Comparison of ENCODE assay signal across 29 mouse cellular contexts in the genomic region with DNA sequence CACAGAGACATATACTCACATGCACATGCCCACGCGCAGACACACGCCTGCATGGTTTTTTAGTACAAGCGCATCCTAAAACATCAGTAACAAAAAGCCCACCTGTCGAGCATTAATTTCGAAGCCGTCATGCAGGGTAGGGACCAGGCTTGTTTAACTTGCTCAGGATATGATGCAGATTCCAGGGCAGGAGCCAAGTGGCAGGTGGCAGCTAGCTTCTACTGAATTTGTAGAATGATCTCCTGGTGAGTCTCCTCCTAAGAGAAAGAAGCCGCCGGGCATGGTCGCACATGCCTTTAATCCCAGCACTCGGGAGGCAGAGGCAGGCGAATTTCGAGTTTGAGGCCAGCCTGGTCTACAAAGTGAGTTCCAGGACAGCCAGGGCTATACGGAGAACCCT. TPM values are rescaled to one million over a fixed set of nuclear protein-coding genes. Genes with fewer than 3 reads are reported as not detected.
DNase-seq lines count a peak whose midpoint lies in the region; ATAC-seq and TF ChIP-seq lines count a peak whose summit lies in the region.
"Had no signal": no experiment of that assay in that cellular context is flagged by ENCODE, and none has a peak within 500 bp of the region (broad histone marks: within the 10 kb centered on the region; RNA-seq: fewer than 3 reads in every experiment).

No protein-coding gene starts in this region.

- no peak overlapping the region for H3K9ac ChIP-seq in midbrain, embryonic 11.5 days (ENCODE audit: low read length)
- H3K9ac ChIP-seq in midbrain, embryonic 16.5 days (ENCODE audit: low read depth, low read length), result no peak overlapping the region
- H3K9ac ChIP-seq: embryonic facial prominence, embryonic 13.5 days; embryonic facial prominence, embryonic 15.5 days; forebrain, embryonic 12.5 days had no signal

- no peak for TF ChIP-seq CTCF in cerebellum, adult 2 months (IDR thresholded peaks at IDR 0.05; ENCODE audit: borderline replicate concordance, insufficient read depth, low read depth, low read length)

- peaks cover 45% of the 10 kb centered on the region for H3K4me1 ChIP-seq in cerebellum, adult 2 months (ENCODE audit: control insufficient read depth, insufficient read depth, low read length)
- H3K4me1 ChIP-seq in midbrain, embryonic 11.5 days (ENCODE audit: control insufficient read depth, insufficient read depth, low read length), result peaks cover 6% of the 10 kb centered on the region; the same call in 1 of the 2 replicates
- no peaks in the 10 kb centered on the region for H3K4me1 ChIP-seq in midbrain, embryonic 16.5 days (ENCODE audit: control insufficient read depth, insufficient read depth, low read length)
- H3K4me1 ChIP-seq: embryonic facial prominence, embryonic 13.5 days; embryonic facial prominence, embryonic 15.5 days had no signal

- DNase-seq in cerebellum, adult 11-12 months, result peak; percentile 47
- no peak for DNase-seq in cerebellum, adult 9-10 months
- peak; percentile 50 to 67 for DNase-seq in cerebellum, adult 2 months
- no peak for DNase-seq in cerebellum, adult 11 months
- DNase-seq in cerebellum, postnatal 25 days, result peak; percentile 57 to 63
- DNase-seq in cerebellum, postnatal 4 days (ENCODE audit: low spot score in 2 of 2), result no peak
- peak; percentile 37 for DNase-seq in midbrain, embryonic 11.5 days (ENCODE audit: low spot score, missing footprints)
- DNase-seq: adrenal gland, adult 8-10 months; adrenal gland, postnatal 14 days; adrenal gland, postnatal 36 days; B cell, adult 2 months; embryo, embryonic 11 days; gastrocnemius, adult 2 months had no signal

- WGBS in cerebellum, adult 2 months, result 38% methylated on average over 14 of the region's 14 CpGs
- 92% methylated on average over 14 of the region's 14 CpGs for WGBS in midbrain, embryonic 11.5 days
- WGBS in midbrain, embryonic 16.5 days, result 92% methylated on average over 14 of the region's 14 CpGs

- no peaks in the 10 kb centered on the region for H3K9me3 ChIP-seq in midbrain, embryonic 11.5 days (ENCODE audit: control insufficient read depth, low read length)
- H3K9me3 ChIP-seq in midbrain, embryonic 16.5 days (replicated peaks; ENCODE audit: control insufficient read depth, low read length, poor library complexity, severe bottlenecking), result no peaks in the 10 kb centered on the region
- H3K9me3 ChIP-seq: embryonic facial prominence, embryonic 13.5 days; embryonic facial prominence, embryonic 15.5 days; forebrain, embryonic 12.5 days; G1E had no signal

- H3K4me2 ChIP-seq in midbrain, embryonic 11.5 days, result no peak overlapping the region
- no peak overlapping the region for H3K4me2 ChIP-seq in midbrain, embryonic 16.5 days (ENCODE audit: low read length)
- H3K4me2 ChIP-seq: embryonic facial prominence, embryonic 13.5 days; embryonic facial prominence, embryonic 15.5 days; forebrain, embryonic 12.5 days had no signal

- no peaks in the 10 kb centered on the region for H3K27me3 ChIP-seq in cerebellum, adult 2 months (ENCODE audit: control insufficient read depth, insufficient read depth, low read length)
- no peaks in the 10 kb centered on the region for H3K27me3 ChIP-seq in midbrain, embryonic 11.5 days (ENCODE audit: control insufficient read depth, insufficient read depth, low read length)
- no peaks in the 10 kb centered on the region for H3K27me3 ChIP-seq in midbrain, embryonic 16.5 days (ENCODE audit: control insufficient read depth, insufficient read depth, low read depth, low read length)
- H3K27me3 ChIP-seq: CH12.LX; embryonic facial prominence, embryonic 13.5 days; embryonic facial prominence, embryonic 15.5 days; forebrain, embryonic 12.5 days; Patski had no signal

- TF ChIP-seq POLR2A in cerebellum, adult 2 months (IDR thresholded peaks at IDR 0.05; ENCODE audit: borderline replicate concordance, insufficient read depth, low read length), result no peak

- no peak overlapping the region for H3K4me3 ChIP-seq in cerebellum, adult 2 months (replicated peaks; ENCODE audit: insufficient read depth, low read depth, low read length)
- H3K4me3 ChIP-seq in midbrain, embryonic 11.5 days (ENCODE audit: low read depth, low read length), result no peak overlapping the region
- no peak overlapping the region for H3K4me3 ChIP-seq in midbrain, embryonic 16.5 days (ENCODE audit: low read depth, low read length)
- H3K4me3 ChIP-seq: embryonic facial prominence, embryonic 13.5 days; embryonic facial prominence, embryonic 15.5 days; erythroblast, embryonic 14.5 days; forebrain, embryonic 10.5 days; forebrain, embryonic 12.5 days; gastrocnemius, adult 2 months had no signal

- no peak overlapping the region for H3K27ac ChIP-seq in cerebellum, adult 2 months (ENCODE audit: insufficient read depth, low read length)
- H3K27ac ChIP-seq in midbrain, embryonic 11.5 days (ENCODE audit: low read depth, low read length), result no peak overlapping the region
- H3K27ac ChIP-seq in midbrain, embryonic 16.5 days (ENCODE audit: low read length), result no peak overlapping the region
- H3K27ac ChIP-seq: embryonic facial prominence, embryonic 13.5 days; embryonic facial prominence, embryonic 15.5 days; forebrain, embryonic 10.5 days; forebrain, embryonic 12.5 days; gastrocnemius, adult 2 months had no signal

- no peak for ATAC-seq in midbrain, embryonic 11.5 days (ENCODE audit: low FRiP score)
- ATAC-seq in midbrain, embryonic 16.5 days, result no peak
- ATAC-seq: activated CD4-positive, CD25-positive, alpha-beta regulatory T cell, adult 4 months; CD4-positive, CD25-positive, alpha-beta regulatory T cell, adult 4 months; forebrain, embryonic 14.5 days; forebrain, embryonic 16.5 days; Patski had no signal

- peaks cover 7% of the 10 kb centered on the region for H3K36me3 ChIP-seq in midbrain, embryonic 11.5 days (ENCODE audit: control insufficient read depth, insufficient read depth, low read length)
- peaks cover 29% of the 10 kb centered on the region for H3K36me3 ChIP-seq in midbrain, embryonic 16.5 days (ENCODE audit: control insufficient read depth, insufficient read depth, low read length)

RNA-seq across cellular contexts. Expression of a gene that starts 15.5 kb away (rescaled TPM):
- 66.3 and 72.1 TPM in 2 replicates for polyA plus RNA-seq in cerebellum, adult 2 months (2012; rRNA removed)
- polyA plus RNA-seq in midbrain, embryonic 11.5 days (2014; fragmentation: Nextera tagmentation; extraction: Ambion mirVana), result 106 and 111 TPM in 2 replicates
- 75.3 and 83.6 TPM in 2 replicates for polyA plus RNA-seq in midbrain, embryonic 16.5 days (2015; fragmentation: Nextera tagmentation; extraction: Ambion mirVana)

RNA-seq across cellular contexts. Expression of a gene that starts 15.6 kb away (rescaled TPM):
- 3.2 and 4.3 TPM in 2 replicates for polyA plus RNA-seq in cerebellum, adult 2 months (2012; rRNA removed)
- polyA plus RNA-seq in midbrain, embryonic 11.5 days (2014; fragmentation: Nextera tagmentation; extraction: Ambion mirVana), result 2.2 and 2.7 TPM in 2 replicates
- polyA plus RNA-seq in midbrain, embryonic 16.5 days (2015; fragmentation: Nextera tagmentation; extraction: Ambion mirVana), result 1.6 and 3.2 TPM in 2 replicates

RNA-seq across cellular contexts. Expression of a gene that starts 46.9 kb away (rescaled TPM):
- polyA plus RNA-seq in cerebellum, adult 2 months (2012; rRNA removed), result 0.76 and 1.2 TPM in 2 replicates
- polyA plus RNA-seq in midbrain, embryonic 11.5 days (2014; fragmentation: Nextera tagmentation; extraction: Ambion mirVana), result 0.14 and 0.51 TPM in 2 replicates
- polyA plus RNA-seq in midbrain, embryonic 16.5 days (2015; fragmentation: Nextera tagmentation; extraction: Ambion mirVana), result 0.89 and 1.3 TPM in 2 replicates
- polyA plus RNA-seq: erythroblast, embryonic 14.5 days; forebrain, embryonic 14.5 days; G1E had no signal

RNA-seq across cellular contexts. Expression of a gene that starts 49.5 kb away (rescaled TPM):
- polyA plus RNA-seq in cerebellum, adult 2 months (2012; rRNA removed), result 37.4 and 37.7 TPM in 2 replicates
- 16.8 and 18.8 TPM in 2 replicates for polyA plus RNA-seq in midbrain, embryonic 11.5 days (2014; fragmentation: Nextera tagmentation; extraction: Ambion mirVana)
- polyA plus RNA-seq in midbrain, embryonic 16.5 days (2015; fragmentation: Nextera tagmentation; extraction: Ambion mirVana), result 29.5 and 32.2 TPM in 2 replicates

RNA-seq across cellular contexts. Expression of a gene that starts 49.6 kb away (rescaled TPM):
- not detected in 2 replicates for polyA plus RNA-seq in cerebellum, adult 2 months (2012; rRNA removed)
- not detected in 2 replicates for polyA plus RNA-seq in midbrain, embryonic 11.5 days (2014; fragmentation: Nextera tagmentation; extraction: Ambion mirVana)
- not detected in 2 replicates for polyA plus RNA-seq in midbrain, embryonic 16.5 days (2015; fragmentation: Nextera tagmentation; extraction: Ambion mirVana)
- polyA plus RNA-seq: brain, embryonic 14.5 days; CD4-positive, CD25-positive, alpha-beta regulatory T cell, adult 4 months; embryonic facial prominence, embryonic 11.5 days; embryonic facial prominence, embryonic 13.5 days; embryonic facial prominence, embryonic 15.5 days; erythroblast, embryonic 14.5 days; forebrain, embryonic 10.5 days; forebrain, embryonic 12.5 days; forebrain, embryonic 14.5 days; forebrain, embryonic 16.5 days; frontal cortex, adult 2 months; G1E; Patski had no signal

Comparison
In these comparisons a context has a peak if more than half of its experiments do, and no peak if none do; other contexts are left out.
1. DNase-seq: peak in cerebellum, adult 11-12 months (single experiment), cerebellum, adult 2 months (2 of 2), cerebellum, postnatal 25 days (2 of 2) and midbrain, embryonic 11.5 days (single experiment); none in cerebellum, adult 9-10 months (single experiment), cerebellum, adult 11 months (single experiment) and cerebellum, postnatal 4 days (0 of 2).